Mouse (Mus musculus) kidney, postnatal 25 days (tissue): Measurements from ENCODE around the gene Gabarapl2.

ENCODE experiments used
- DNase-seq, 2 experiments: peaks; one replicate each; pipeline ENCODE4 v3.0.0; 2021; ENCODE audit warnings: mixed read lengths in 2 of 2

Gabarapl2 gene

DNA sequence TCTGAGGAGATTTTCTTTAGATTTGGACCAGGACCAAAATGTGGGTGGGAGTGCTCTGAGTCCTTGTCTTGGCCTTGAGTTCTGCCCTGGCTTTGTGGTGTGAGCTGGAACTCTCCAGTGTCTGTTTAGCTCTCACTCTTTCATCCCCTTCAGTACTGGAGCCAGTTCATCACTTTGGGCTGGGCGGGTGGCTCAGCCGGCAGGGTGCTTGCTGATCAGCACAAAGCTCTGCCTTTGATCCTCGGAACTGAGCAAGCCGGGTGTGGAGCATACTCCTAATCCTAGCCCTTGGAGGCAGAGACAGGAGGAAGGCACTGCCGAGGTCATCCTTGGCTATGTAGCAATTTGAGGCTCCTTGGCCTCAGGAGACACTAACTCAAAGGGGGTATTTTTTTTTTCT, 28.5 kb downstream of the Gabarapl2 start:
- no peak for DNase-seq

DNA sequence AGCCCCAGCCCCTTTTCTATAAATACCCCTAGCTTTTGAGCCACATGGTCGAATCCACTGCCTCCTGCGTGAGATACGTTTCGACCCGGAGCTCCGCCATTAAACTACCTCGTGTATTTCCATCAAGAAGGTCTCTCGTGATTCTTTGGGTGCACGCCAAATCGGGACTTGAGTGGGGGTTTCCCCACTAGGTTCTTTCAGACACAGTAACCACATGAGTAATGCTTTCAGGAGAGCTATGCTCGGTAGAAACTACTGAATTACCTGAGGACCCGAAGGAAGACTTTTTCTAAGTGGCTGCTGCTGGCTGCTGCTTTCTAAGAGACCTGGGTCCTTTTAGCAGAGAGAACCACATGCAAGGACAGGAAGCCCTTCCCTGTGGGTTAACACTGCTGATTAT, 33.6 kb downstream of the Gabarapl2 start:
- no peak for DNase-seq

DNA sequence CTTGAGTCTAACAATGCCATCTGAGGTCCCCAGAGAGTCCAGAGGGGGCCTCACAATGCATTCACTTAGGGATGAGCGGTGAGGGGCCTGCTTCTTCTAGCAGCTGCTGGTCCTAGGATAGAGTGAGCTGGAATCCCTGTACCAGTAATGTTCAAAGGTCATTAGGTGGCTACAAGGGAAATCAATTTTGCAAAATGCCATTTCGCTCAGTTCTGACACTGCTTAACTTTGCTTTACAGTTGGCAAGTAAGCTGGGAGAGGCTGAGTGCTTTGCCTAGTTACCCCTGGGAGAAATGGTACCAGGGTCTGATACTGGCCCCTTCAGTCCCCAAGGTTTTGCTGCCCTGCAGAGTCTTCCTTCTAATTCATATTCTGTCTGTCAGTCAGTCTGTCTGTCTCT, 35.2 kb downstream of the Gabarapl2 start:
- DNase-seq, result no peak

DNA sequence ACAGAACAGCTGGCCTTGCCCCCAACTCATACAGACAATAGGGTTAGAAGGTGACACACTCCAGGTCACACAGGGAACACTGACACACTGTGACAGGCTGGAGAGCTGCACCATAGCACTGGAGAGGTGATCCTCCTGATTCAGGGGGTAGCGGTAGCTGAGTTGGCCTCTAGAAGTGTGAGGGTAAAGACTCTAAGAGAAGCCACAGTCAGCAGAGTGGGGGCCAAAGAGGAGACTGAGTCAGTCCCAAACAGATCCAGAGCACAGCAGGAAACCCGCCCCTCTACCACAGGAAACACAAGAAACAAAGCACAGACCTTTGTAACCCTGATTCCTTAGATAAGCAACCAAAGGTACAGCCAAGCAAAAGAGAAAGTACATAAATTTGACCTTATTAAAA, 35.8 kb downstream of the Gabarapl2 start:
- no peak for DNase-seq

DNA sequence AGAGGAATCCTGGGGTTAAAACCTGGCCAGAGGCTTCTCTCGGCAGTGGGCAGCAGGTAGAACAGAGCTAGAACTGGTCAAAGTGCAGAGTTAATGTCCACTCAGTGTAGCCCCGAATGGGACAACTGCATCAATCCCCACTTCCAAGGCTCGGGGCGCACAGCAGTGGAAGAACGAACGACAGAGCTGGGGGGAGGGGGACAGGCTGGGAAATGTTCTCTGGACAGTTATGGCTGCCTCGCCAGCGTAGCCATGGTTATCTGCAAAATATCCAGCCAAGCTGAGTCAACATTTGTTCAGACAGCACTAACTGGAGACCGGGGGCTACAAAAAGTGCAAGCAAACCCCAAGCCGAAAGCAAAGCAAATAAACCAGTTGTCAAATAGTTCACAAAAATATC, 37.6 kb downstream of the Gabarapl2 start:
- DNase-seq, result no peak

DNA sequence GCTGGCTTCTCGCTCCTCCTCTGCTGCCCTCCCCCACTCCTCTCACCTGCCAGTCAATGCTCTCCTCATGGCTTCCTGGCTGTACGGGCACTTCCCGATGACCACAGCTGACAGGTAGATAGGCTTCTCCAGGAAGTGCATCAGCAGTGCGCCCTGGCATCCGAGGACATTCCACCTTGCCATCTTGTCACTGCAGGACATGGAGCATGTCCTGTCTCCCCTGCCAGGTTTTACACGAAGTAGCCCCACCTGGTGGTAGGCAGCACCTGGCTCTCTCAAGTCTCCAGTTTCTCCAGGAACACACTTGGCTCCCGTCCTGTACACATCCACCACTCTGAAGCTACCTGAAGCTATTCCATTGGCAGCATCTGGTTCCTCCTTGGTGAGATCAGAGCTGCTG, 41.6 kb downstream of the Gabarapl2 start:
- no peak for DNase-seq

DNA sequence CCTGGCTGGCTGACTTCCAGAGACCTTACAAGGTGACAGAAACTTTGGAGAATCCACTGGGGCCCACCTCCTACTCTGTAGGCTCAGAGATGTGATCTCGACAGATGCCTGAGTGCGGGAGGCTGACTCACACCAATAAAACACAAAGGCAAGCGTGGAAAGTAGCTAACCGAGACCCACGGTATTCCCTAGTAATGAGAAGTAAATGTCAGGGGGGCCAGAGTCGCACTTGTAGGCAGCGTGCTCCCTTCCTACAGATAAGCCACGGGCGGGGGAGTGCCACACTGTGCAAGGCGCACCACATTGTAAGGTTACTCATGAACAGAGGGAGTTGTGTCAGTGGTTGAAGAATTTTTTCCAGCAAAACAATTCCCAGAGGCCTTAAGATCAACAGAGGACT, 44.0 kb downstream of the Gabarapl2 start:
- DNase-seq, result no peak

DNA sequence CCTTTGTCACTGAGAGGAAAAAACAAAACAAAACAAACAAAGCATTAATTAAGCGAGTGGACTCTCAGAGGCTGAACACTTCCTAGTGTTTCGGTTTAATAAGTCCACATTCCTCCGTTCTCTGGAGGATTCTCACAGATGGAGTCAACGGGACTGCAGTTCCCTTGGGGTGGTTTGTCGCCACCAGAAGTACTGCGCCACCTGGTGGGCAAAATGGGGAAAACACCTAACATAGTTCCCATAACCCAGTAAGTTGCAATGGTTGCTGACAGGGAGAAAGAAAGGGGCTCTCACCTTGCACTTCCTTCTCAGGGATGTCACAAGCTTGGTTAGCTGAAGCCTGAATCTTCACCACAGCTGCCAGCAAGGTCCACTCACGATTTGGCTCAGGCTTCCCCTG, 49.4 kb downstream of the Gabarapl2 start:
- peak; percentile 81 to 90 for DNase-seq

DNA sequence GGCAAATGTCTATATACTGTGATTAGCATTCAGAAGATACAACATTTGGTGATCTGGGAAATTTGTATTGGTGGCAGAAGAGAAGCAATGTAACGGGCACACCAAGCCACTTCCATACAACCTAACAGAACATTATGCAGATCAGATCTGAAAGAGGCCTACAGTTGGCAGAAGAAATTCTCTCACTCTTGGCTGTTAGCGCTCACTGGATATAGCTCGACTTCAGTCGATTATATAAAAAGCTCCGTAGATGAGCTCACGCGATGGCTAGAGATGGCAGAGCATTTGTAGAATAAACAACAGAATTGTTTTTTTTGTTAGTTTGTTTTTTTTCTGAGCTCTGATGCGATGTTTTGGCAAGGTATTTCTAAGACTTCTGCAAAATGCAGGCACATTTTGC, 50.8 kb downstream of the Gabarapl2 start:
- DNase-seq, result no peak

DNA sequence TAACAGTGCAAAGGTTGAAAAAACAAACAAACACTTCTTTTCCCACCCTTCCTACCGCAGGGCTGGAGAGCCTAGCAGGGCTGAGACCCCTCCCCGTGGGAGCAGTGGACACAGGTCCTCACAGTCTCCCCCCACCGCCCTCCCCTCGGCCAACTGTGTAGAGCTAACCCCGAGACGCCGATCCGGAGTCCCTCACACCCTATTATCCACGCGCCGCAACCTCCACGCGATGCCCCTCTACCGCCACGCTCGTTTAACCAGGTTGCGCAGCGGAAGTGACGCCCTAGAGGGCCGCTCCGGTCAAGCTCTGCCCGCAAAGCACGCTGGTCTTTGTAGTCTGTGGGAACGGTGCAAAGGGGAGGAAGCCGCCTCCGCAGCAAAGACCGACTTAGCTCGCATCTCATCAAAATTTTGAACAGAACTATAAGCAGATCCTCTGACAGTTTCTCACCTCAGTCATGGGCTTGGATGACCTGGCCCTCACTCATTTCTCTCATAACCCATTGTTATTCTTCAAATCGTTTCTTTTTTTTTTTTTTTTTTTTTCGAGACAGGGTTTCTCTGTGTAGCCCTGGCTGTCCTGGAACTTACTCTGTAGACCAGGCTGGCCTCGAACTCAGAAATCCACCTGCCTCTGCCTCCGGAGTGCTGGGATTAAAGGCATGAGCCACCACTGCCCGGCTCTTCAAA, 51.7 kb downstream of the Gabarapl2 start, which contains the start of gene Adat1:
Gene Adat1 (minus strand): TSS at position 290 of the 690 bp plus-strand sequence.
- DNase-seq, result peak; percentile 91 to 94

DNA sequence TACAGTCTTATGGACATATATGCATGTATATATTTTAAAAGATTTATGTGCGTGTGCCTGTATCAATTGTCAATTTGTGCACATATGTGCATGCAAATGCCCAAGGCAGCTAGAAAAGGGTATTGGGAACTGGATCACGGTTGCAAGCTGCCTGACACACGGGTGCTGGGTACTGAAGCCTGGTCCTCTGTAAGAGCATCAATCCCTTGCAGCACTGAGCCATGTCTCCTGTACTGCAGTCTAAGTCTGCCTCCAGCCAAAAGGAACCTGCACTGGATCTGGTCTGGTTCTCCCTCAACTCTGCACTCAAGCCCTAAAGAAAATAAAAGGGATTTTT, 52.2 kb downstream of the Gabarapl2 start:
- no peak for DNase-seq
